Mouse (Mus musculus) E14TG2a.4 (cell line): ENCODE results near the gene Il17rc.

ENCODE experiments used
- H3K27me3 ChIP-seq: 2 replicates; pipeline ENCODE4 v1.6.1; 2014; ENCODE audit warnings: low read length, control low read depth; ENCODE audit not compliant: insufficient read depth
- H3K36me3 ChIP-seq: 2 replicates; pipeline ENCODE4 v1.6.1; 2014; ENCODE audit warnings: low read length, control low read depth; ENCODE audit not compliant: insufficient read depth
- H3K4me1 ChIP-seq: replicated peaks from 2 replicates; pipeline ENCODE4 v1.6.1; 2014; ENCODE audit warnings: low read depth, low read length, control low read depth
- H3K4me3 ChIP-seq: replicated peaks from 2 replicates; pipeline ENCODE4 v1.5.1; 2014; ENCODE audit warnings: mild to moderate bottlenecking, low read length
- H3K9me3 ChIP-seq: 2 replicates; pipeline ENCODE4 v1.6.1; 2014; ENCODE audit warnings: low read length, control low read depth
- CTCF ChIP-seq: conservative IDR thresholded peaks from 2 replicates; pipeline ENCODE4 v1.5.1; 2014; ENCODE audit warnings: low read length
- NANOG ChIP-seq: IDR thresholded peaks from 2 replicates; pipeline ENCODE4 v1.6.1; 2014; ENCODE audit warnings: borderline replicate concordance, low read length, mixed read lengths
- POU5F1 ChIP-seq: IDR thresholded peaks from 2 replicates; pipeline ENCODE4 v1.6.1; 2014; ENCODE audit warnings: low read length, borderline replicate concordance

Il17rc gene

DNA sequence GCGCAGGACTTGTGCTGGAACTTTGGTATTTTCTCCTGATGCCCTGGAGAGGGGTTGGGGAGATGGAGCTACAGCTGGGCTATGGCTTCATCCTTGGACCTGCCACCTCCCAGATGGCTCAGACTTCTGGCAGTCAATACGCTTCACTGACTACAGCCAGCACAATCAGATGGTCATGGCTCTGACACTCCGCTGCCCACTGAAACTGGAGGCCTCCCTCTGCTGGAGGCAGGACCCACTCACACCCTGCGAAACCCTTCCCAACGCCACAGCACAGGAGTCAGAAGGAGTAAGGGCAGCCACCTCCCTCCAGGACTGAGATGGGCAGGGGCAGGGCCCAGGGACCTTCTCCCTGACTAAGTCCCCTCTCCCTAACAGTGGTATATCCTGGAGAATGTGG lies 5.6 kb upstream of the Il17rc start:
- TF ChIP-seq POU5F1 = no peak
- no peaks in the 10 kb centered on the region for H3K36me3 ChIP-seq
- H3K9me3 ChIP-seq = no peaks in the 10 kb centered on the region
- peaks cover 55% of the 10 kb centered on the region for H3K27me3 ChIP-seq
- peaks cover 29% of the 10 kb centered on the region for H3K4me1 ChIP-seq
- no peak overlapping the region for H3K4me3 ChIP-seq

DNA sequence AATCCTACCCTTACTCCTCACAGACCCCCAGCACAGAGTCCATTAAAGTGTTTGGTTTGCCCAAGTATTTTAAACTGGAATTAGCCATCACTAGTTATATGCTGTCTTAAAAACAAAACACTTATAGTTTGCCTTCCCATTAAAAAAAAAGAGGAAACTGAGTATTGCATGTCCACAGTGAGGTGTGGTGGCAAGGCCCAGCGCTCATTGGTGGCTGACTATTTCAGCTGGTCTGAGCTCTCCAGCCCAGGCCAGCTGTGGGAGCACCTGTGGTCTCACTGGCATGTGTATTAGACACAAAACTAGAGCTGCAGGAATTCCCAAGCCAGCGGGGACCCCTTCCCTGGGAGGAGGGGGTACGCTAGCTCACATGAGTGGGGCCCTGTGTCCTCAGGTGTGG lies 2.7 kb upstream of the Il17rc start:
- Histone ChIP-seq H3K4me3 (no peak overlapping the region; the same call in 1 of the 2 replicates), H3K9me3 (no peaks in the 10 kb centered on the region), H3K36me3 (no peaks in the 10 kb centered on the region), H3K4me1 (peaks cover 52% of the 10 kb centered on the region), H3K27me3 (peaks cover 67% of the 10 kb centered on the region)
- TF ChIP-seq NANOG (no peak), POU5F1 (no peak), CTCF (no peak)

DNA sequence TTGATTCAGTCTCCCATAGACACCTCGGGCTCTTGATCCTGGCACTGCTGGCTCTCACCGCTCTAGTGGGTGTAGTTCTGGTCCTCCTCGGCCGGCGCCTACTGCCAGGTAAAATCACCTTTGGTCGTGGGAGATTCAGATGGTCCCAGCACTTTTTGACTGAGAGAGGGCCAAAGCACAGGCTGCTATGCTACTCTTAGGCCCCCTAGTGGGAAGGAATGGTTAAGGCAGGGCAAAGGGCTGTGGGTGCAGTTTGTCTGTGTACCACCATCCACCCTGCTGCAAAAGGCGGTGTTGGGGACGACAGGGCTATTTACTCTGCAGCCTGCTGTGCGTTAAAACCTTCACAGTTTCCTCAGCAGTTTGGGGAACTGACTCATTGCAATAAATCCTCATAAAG lies 2.2 kb upstream of the Il17rc start:
- H3K27me3 ChIP-seq = peaks cover 68% of the 10 kb centered on the region
- no peaks in the 10 kb centered on the region for H3K9me3 ChIP-seq
- H3K4me1 ChIP-seq = peaks cover 49% of the 10 kb centered on the region
- no peaks in the 10 kb centered on the region for H3K36me3 ChIP-seq
- H3K4me3 ChIP-seq = peak overlapping the region; percentile 78
- TF ChIP-seq NANOG (no peak), CTCF (peak; percentile 81)

DNA sequence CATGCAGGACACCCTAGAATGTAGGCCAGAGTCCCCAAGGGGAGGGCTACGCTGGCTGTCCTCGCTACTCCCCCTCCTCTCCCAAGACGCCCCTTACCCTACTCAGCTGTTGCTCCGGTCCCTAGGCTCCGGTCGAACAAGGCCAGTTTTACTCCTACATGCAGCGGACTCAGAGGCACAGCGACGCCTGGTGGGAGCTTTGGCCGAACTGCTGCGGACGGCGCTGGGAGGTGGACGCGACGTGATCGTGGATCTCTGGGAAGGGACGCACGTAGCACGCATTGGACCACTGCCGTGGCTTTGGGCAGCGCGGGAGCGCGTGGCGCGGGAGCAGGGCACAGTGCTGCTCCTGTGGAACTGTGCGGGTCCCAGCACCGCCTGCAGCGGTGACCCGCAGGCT lies 1.8 kb upstream of the Il17rc start:
- peak overlapping the region; percentile 78 for H3K4me3 ChIP-seq
- H3K36me3 ChIP-seq = no peaks in the 10 kb centered on the region
- TF ChIP-seq CTCF = peak; percentile 33; the same call in 1 of the 2 replicates
- TF ChIP-seq POU5F1 = no peak
- TF ChIP-seq NANOG = no peak
- H3K4me1 ChIP-seq = peaks cover 45% of the 10 kb centered on the region
- peaks cover 68% of the 10 kb centered on the region for H3K27me3 ChIP-seq
- H3K9me3 ChIP-seq = no peaks in the 10 kb centered on the region

DNA sequence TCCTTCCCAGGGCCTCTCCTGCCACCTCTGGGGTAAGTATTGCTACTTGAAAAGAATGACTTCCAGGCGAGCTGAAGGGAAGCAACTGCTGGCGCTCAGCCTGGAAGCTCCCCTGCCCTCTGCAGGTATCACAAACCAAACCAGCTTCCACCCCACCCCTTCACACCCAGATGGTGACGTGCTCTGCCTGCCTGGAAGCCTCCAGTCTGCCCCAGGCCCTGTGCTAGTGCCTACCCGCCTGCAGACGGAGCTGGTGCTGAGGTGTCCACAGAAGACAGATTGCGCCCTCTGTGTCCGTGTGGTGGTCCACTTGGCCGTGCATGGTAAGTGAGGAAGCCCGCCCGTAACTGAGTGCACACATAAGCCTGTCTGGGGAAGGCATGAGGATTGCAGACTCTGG lies 834 bp downstream of the Il17rc start:
- peaks cover 58% of the 10 kb centered on the region for H3K27me3 ChIP-seq
- no peaks in the 10 kb centered on the region for H3K9me3 ChIP-seq
- H3K36me3 ChIP-seq = no peaks in the 10 kb centered on the region
- peaks cover 45% of the 10 kb centered on the region for H3K4me1 ChIP-seq
- TF ChIP-seq POU5F1 (no peak), CTCF (no peak), NANOG (no peak)
- peak overlapping the region; percentile 66 for H3K4me3 ChIP-seq

DNA sequence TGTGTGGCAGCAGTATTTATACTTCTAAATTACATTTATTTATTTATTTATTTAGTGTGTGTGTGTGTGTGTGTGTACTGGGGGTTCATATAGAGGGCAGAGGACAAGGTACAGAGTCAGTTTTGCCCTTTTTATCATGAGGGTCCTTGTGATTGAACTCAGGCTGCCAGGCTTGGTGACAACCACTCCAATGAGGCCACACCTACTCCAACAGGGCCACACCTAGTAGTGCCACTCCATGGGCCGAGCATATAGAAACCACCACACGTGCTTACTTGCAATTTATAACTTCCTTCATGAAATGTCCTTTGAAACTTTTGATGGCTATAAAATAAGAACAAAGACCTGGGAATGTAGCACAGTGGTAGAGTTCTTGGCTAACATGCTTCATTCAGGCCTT lies 2.0 kb downstream of the Il17rc start:
- Histone ChIP-seq H3K4me3 (no peak overlapping the region), H3K4me1 (peaks cover 46% of the 10 kb centered on the region), H3K36me3 (no peaks in the 10 kb centered on the region), H3K27me3 (peaks cover 56% of the 10 kb centered on the region), H3K9me3 (no peaks in the 10 kb centered on the region)
- no peak for TF ChIP-seq NANOG
- TF ChIP-seq POU5F1 = no peak
- no peak for TF ChIP-seq CTCF

DNA sequence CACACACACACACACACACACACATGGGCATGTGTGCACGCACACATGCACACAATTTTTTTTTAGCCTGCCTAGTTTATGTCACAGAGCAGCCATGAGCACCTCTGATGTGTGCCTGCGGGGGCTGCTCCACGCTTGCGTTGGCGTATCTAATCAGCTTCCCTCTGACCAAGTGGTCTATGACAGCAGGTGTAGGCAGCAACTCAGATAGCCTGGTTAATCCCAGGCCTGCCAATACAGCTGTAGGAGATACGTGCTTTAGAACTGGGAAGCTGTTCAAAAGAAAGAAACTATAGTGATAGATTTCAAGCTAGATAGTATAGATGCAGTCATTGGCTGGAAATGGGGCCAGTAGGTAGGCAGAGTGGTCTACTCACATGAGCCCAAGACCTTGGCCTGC lies 2.5 kb downstream of the Il17rc start:
- Histone ChIP-seq H3K4me1 (peaks cover 49% of the 10 kb centered on the region), H3K4me3 (no peak overlapping the region), H3K27me3 (peaks cover 54% of the 10 kb centered on the region), H3K9me3 (no peaks in the 10 kb centered on the region), H3K36me3 (no peaks in the 10 kb centered on the region)
- no peak for TF ChIP-seq CTCF

DNA sequence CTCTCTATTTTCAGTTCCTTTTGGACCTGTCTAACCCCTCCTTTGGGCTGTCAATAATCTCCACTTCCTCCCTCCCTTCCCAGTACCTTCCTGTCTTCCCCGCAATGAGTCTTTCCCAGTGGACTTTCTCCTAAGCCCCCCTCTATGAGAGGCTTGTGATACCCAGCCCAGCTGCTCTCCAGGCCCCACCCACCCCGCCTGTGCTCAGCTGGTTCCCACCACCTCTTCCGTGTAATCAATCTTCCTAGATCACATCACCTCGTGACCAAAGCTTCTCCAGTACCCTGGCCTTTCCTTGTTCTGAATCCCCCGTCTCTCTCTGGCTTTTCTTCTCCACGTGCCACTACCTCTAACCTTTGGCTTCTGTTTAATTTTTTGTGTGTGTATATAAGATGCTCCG lies 6.1 kb downstream of the Il17rc start:
- no peak overlapping the region for H3K4me3 ChIP-seq
- no peak for TF ChIP-seq NANOG
- TF ChIP-seq CTCF = no peak
- no peak for TF ChIP-seq POU5F1
- H3K36me3 ChIP-seq = no peaks in the 10 kb centered on the region
- no peaks in the 10 kb centered on the region for H3K9me3 ChIP-seq
- H3K4me1 ChIP-seq = peaks cover 48% of the 10 kb centered on the region
- H3K27me3 ChIP-seq = peaks cover 51% of the 10 kb centered on the region

DNA sequence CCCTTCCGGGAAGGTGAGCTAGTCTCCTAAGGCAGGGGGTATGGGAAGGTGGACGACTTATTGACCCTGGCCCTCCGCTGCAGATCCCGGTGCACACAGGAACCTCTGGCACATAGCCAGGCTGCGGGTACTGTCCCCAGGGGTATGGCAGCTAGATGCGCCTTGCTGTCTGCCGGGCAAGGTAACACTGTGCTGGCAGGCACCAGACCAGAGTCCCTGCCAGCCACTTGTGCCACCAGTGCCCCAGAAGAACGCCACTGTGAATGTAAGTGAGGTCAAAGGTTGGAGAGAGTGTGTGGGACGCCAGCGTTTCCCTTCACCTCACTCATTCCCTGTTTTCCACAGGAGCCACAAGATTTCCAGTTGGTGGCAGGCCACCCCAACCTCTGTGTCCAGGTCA lies 7.7 kb downstream of the Il17rc start:
- H3K27me3 ChIP-seq = peaks cover 43% of the 10 kb centered on the region
- no peak for TF ChIP-seq NANOG
- TF ChIP-seq CTCF = no peak
- TF ChIP-seq POU5F1 = no peak
- no peaks in the 10 kb centered on the region for H3K36me3 ChIP-seq
- peaks cover 47% of the 10 kb centered on the region for H3K4me1 ChIP-seq
- H3K9me3 ChIP-seq = peaks cover 2% of the 10 kb centered on the region; the same call in 1 of the 2 replicates
- no peak overlapping the region for H3K4me3 ChIP-seq
